Mouse (Mus musculus): ENCODE results near the gene Orc3. TPM values are rescaled to one million over a fixed set of nuclear protein-coding genes. Genes with fewer than 3 reads are reported as not detected.

Orc3 gene
- polyA plus RNA-seq, 1 experiment from 2014 or later: 109 TPM

DNA sequence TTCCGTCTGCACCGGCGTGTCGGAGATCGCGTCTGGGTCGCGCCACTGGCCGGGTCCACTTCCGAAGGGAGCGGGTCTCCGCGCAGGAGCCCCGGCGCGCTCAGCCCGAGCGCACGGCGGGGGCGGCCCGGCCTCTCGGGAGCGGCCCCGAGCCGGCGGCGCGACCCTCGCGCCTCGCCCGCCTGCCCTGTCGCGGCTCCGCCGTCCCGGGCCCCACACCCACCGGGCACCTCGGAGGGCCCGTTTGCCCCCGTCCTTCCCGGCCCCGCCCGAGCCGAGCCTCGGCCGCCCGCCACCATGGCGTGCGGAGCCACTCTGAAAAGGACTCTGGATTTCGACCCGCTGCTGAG lies 64.0 kb downstream of the Orc3 start, which contains the start of gene Akirin2:
TSS of gene Akirin2 (plus strand) at position 190 of the 350 bp plus-strand sequence.
- WGBS: under 1% methylated on average over 46 of the region's 53 CpGs
- no peaks in the 10 kb centered on the region for H3K9me3 ChIP-seq (ENCODE audit: control insufficient read depth, low read length)
- no peaks in the 10 kb centered on the region for H3K27me3 ChIP-seq (ENCODE audit: control insufficient read depth, insufficient read depth, low read length)
- H3K27ac ChIP-seq (ENCODE audit: low read depth, low read length): peak within 1 kb of the TSS; percentile 94
- peak; percentile 56; the same call in 1 of the 2 replicates for ATAC-seq (ENCODE audit: insufficient read depth, low FRiP score, low TSS enrichment)
- H3K36me3 ChIP-seq (ENCODE audit: control insufficient read depth, insufficient read depth, low read length): no peaks in the 10 kb centered on the region
- 0 out of 2 replicates have a peak, but pooled peaks cover 2% of the 10 kb centered on the region for H3K4me1 ChIP-seq (ENCODE audit: control insufficient read depth, insufficient read depth, low read length)
- peak within 1 kb of the TSS; percentile 98 for H3K9ac ChIP-seq (ENCODE audit: low read length)
- no peak for DNase-seq (ENCODE audit: low spot score)
- peak within 1 kb of the TSS; percentile 54 for H3K4me2 ChIP-seq (ENCODE audit: low read depth)
- peak within 1 kb of the TSS; percentile 96 for H3K4me3 ChIP-seq (ENCODE audit: low read depth, low read length)

DNA sequence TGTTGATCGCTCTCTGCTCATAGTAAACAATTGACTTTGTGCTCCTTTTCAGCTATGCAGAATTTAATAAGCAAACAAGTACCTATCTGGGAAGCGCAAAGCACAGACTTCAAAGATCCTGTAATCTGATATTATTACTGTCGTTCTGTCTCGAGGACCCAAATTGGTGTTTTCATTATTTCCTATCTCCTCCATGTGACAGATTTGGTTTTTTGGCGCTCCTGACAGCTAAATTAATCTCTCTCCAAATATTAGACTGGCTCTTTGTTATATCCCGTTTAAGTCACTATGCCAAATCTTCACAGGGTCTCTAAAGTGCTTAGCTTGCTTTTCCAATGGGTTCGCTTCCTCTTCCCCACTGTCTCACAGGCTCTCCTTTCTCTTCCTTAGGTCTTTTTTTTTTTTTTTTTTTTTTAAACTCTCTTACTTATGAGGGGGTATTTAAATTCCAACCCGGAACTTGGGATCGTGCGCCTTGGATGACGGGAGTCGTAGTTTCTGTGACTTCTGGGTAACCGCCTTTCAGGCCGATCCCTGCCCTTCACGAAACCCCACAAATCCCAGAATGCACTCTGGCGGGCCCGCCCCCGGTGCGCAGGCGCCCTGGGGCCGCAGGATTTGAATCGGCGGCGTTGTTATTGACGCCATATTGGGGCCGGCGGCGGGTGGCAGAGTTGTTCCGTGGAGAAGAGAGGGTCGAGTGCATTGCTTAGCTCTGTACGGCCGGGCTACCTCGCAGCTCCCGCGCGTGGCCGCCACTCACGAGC lies 64.6 kb downstream of the Orc3 start:
- peak overlapping the region; percentile 96 for H3K4me3 ChIP-seq (ENCODE audit: low read depth, low read length)
- DNase-seq (ENCODE audit: low spot score) (peak; percentile 98), ATAC-seq (ENCODE audit: insufficient read depth, low FRiP score, low TSS enrichment) (peak; percentile 89)
- no peaks in the 10 kb centered on the region for H3K27me3 ChIP-seq (ENCODE audit: control insufficient read depth, insufficient read depth, low read length)
- no peaks in the 10 kb centered on the region for H3K36me3 ChIP-seq (ENCODE audit: control insufficient read depth, insufficient read depth, low read length)
- 3% methylated on average over 38 of the region's 38 CpGs for WGBS
- peak overlapping the region; percentile 54 for H3K4me2 ChIP-seq (ENCODE audit: low read depth)
- peak overlapping the region; percentile 94 for H3K27ac ChIP-seq (ENCODE audit: low read depth, low read length)
- no peaks in the 10 kb centered on the region for H3K9me3 ChIP-seq (ENCODE audit: control insufficient read depth, low read length)
- H3K9ac ChIP-seq (ENCODE audit: low read length): peak overlapping the region; percentile 98
- H3K4me1 ChIP-seq (ENCODE audit: control insufficient read depth, insufficient read depth, low read length): 0 out of 2 replicates have a peak, but pooled peaks cover 2% of the 10 kb centered on the region

DNA sequence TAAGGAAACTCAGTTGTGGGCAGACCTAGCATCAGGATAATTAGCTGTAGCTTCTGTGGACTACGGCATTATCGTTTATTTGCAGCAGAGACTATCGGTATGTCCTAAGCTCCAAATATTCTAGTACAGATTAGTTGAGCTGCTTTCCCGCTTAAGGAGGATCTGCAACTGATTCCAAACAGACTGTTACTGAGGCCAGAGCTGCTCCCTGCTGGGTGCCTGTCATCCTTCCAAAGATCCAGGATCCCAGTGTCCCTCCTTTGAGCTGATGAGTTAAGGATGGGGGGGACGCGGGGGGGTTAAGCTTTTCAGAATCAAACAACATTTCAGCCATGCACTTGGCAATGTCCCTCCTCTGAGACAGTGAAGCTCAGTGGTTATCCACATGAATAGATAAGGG lies 84.8 kb downstream of the Orc3 start:
- H3K27ac ChIP-seq (ENCODE audit: low read depth, low read length): no peak overlapping the region
- no peaks in the 10 kb centered on the region for H3K4me1 ChIP-seq (ENCODE audit: control insufficient read depth, insufficient read depth, low read length)
- H3K36me3 ChIP-seq (ENCODE audit: control insufficient read depth, insufficient read depth, low read length): no peaks in the 10 kb centered on the region
- H3K9ac ChIP-seq (ENCODE audit: low read length): no peak overlapping the region
- no peaks in the 10 kb centered on the region for H3K27me3 ChIP-seq (ENCODE audit: control insufficient read depth, insufficient read depth, low read length)
- DNase-seq (ENCODE audit: low spot score) (no peak), ATAC-seq (ENCODE audit: insufficient read depth, low FRiP score, low TSS enrichment) (no peak)
- no peaks in the 10 kb centered on the region for H3K9me3 ChIP-seq (ENCODE audit: control insufficient read depth, low read length)
- no peak overlapping the region for H3K4me3 ChIP-seq (ENCODE audit: low read depth, low read length)
- WGBS: 76% methylated on average over 6 of the region's 6 CpGs
- H3K4me2 ChIP-seq (ENCODE audit: low read depth): no peak overlapping the region

GRCm38 (mm10) chr4:34529379-34529778 lies 85.4 kb downstream of the Orc3 start:
- Histone ChIP-seq H3K27me3 (ENCODE audit: control insufficient read depth, insufficient read depth, low read length) (no peaks in the 10 kb centered on the region), H3K4me3 (ENCODE audit: low read depth, low read length) (no peak overlapping the region), H3K36me3 (ENCODE audit: control insufficient read depth, insufficient read depth, low read length) (no peaks in the 10 kb centered on the region), H3K27ac (ENCODE audit: low read depth, low read length) (no peak overlapping the region), H3K4me1 (ENCODE audit: control insufficient read depth, insufficient read depth, low read length) (no peaks in the 10 kb centered on the region), H3K4me2 (ENCODE audit: low read depth) (no peak overlapping the region), H3K9ac (ENCODE audit: low read length) (no peak overlapping the region), H3K9me3 (ENCODE audit: control insufficient read depth, low read length) (no peaks in the 10 kb centered on the region)
- WGBS: 55% methylated on average over 4 of the region's 4 CpGs
- ATAC-seq (ENCODE audit: insufficient read depth, low FRiP score, low TSS enrichment) (no peak), DNase-seq (ENCODE audit: low spot score) (no peak)

- Histone ChIP-seq H3K4me2 (ENCODE audit: low read depth) (no peak overlapping the region), H3K27ac (ENCODE audit: low read depth, low read length) (no peak overlapping the region), H3K36me3 (ENCODE audit: control insufficient read depth, insufficient read depth, low read length) (no peaks in the 10 kb centered on the region), H3K4me1 (ENCODE audit: control insufficient read depth, insufficient read depth, low read length) (no peaks in the 10 kb centered on the region), H3K9ac (ENCODE audit: low read length) (no peak overlapping the region), H3K4me3 (ENCODE audit: low read depth, low read length) (no peak overlapping the region), H3K27me3 (ENCODE audit: control insufficient read depth, insufficient read depth, low read length) (no peaks in the 10 kb centered on the region), H3K9me3 (ENCODE audit: control insufficient read depth, low read length) (no peaks in the 10 kb centered on the region)
- DNase-seq (ENCODE audit: low spot score) (no peak), ATAC-seq (ENCODE audit: insufficient read depth, low FRiP score, low TSS enrichment) (no peak)
- WGBS: 86% methylated on average over 1 of the region's 1 CpGs
These were observed 86.2 kb downstream of the Orc3 start for GRCm38 (mm10) chr4:34528430-34529100.

DNA sequence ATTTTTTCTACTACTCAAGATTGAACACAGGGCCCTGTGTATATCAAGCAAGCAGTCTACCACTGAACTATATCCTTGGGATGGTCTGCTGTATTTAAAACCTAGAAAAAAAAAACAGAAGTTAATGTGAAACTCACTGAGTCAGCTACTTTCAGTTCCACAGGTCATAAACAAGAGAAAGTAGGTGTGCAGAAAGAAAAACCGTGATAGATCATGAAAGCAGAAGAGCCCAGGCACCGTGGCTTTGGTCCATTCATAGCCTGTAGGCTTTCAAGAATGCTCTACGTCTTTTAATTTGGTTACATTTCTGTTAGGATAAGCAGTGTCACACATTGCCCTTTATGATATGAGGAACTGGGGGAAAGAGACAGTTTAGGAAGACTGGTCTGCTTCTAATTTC lies 88.0 kb downstream of the Orc3 start:
- WGBS: 87% methylated on average over 3 of the region's 3 CpGs
- Histone ChIP-seq H3K27ac (ENCODE audit: low read depth, low read length) (no peak overlapping the region), H3K4me1 (ENCODE audit: control insufficient read depth, insufficient read depth, low read length) (no peaks in the 10 kb centered on the region), H3K4me2 (ENCODE audit: low read depth) (no peak overlapping the region), H3K36me3 (ENCODE audit: control insufficient read depth, insufficient read depth, low read length) (no peaks in the 10 kb centered on the region), H3K9ac (ENCODE audit: low read length) (no peak overlapping the region), H3K27me3 (ENCODE audit: control insufficient read depth, insufficient read depth, low read length) (no peaks in the 10 kb centered on the region), H3K9me3 (ENCODE audit: control insufficient read depth, low read length) (no peaks in the 10 kb centered on the region), H3K4me3 (ENCODE audit: low read depth, low read length) (no peak overlapping the region)
- DNase-seq (ENCODE audit: low spot score): no peak
- no peak for ATAC-seq (ENCODE audit: insufficient read depth, low FRiP score, low TSS enrichment)

DNA sequence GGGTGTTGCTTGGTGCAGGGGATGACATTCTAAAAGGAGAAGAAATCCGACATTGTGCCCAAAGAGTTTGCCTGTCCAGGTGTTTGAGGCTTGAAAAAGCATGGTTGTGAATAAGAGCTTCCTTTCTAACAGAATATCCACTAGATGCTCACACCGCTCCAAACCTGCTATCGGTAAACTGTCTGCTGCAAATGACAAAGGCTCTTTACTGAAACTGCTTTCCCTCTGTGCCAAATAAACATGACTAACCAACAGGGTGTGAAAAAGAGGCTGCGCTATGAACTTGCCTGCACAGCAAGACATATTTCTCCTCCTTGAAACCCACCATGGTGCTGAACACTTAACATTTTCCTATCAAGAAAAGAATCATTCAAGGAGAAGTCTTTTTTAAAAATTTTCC lies 91.2 kb downstream of the Orc3 start:
- no peak overlapping the region for H3K9ac ChIP-seq (ENCODE audit: low read length)
- DNase-seq (ENCODE audit: low spot score) (no peak), ATAC-seq (ENCODE audit: insufficient read depth, low FRiP score, low TSS enrichment) (no peak)
- no peak overlapping the region for H3K4me2 ChIP-seq (ENCODE audit: low read depth)
- H3K27me3 ChIP-seq (ENCODE audit: control insufficient read depth, insufficient read depth, low read length): no peaks in the 10 kb centered on the region
- WGBS: 90% methylated on average over 4 of the region's 4 CpGs
- H3K27ac ChIP-seq (ENCODE audit: low read depth, low read length): no peak overlapping the region
- H3K4me1 ChIP-seq (ENCODE audit: control insufficient read depth, insufficient read depth, low read length): no peaks in the 10 kb centered on the region
- no peaks in the 10 kb centered on the region for H3K36me3 ChIP-seq (ENCODE audit: control insufficient read depth, insufficient read depth, low read length)
- H3K4me3 ChIP-seq (ENCODE audit: low read depth, low read length): no peak overlapping the region
- H3K9me3 ChIP-seq (ENCODE audit: control insufficient read depth, low read length): no peaks in the 10 kb centered on the region

DNA sequence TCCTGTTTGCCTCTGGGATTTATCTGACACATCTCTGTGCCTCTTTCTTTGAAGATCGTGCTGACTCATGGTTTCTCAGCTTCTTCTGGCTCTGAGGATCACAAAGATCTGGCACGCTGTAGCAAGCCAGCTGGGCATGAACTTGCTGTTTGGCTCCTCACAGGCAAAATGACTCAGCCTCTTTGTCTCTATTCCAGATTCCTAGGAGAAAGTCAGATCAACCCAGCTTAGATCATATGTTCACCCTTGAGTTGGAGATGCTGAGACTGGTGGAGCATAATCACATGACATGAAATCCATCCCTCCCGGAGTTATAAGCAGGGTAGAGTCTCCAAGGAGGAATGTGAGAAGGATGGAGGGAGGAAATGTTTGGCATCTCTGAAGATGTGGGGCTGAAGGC lies 91.9 kb downstream of the Orc3 start:
- Histone ChIP-seq H3K9ac (ENCODE audit: low read length) (no peak overlapping the region), H3K27me3 (ENCODE audit: control insufficient read depth, insufficient read depth, low read length) (no peaks in the 10 kb centered on the region), H3K36me3 (ENCODE audit: control insufficient read depth, insufficient read depth, low read length) (no peaks in the 10 kb centered on the region), H3K4me2 (ENCODE audit: low read depth) (no peak overlapping the region), H3K27ac (ENCODE audit: low read depth, low read length) (no peak overlapping the region), H3K4me3 (ENCODE audit: low read depth, low read length) (no peak overlapping the region), H3K4me1 (ENCODE audit: control insufficient read depth, insufficient read depth, low read length) (no peaks in the 10 kb centered on the region), H3K9me3 (ENCODE audit: control insufficient read depth, low read length) (no peaks in the 10 kb centered on the region)
- DNase-seq (ENCODE audit: low spot score) (no peak), ATAC-seq (ENCODE audit: insufficient read depth, low FRiP score, low TSS enrichment) (no peak)
- whole genome bisulfite sequencing: 83% methylated on average over 3 of the region's 3 CpGs
